Mouse (Mus musculus) ES-E14 (cell line): ENCODE measurements around the gene 2700049A03Rik.

Source experiments
- CHD2 ChIP-seq: IDR thresholded peaks from 2 replicates; pipeline ENCODE4 v1.6.1; 2014; ENCODE audit warnings: mild to moderate bottlenecking, low read depth, low read length, inconsistent platforms
- HCFC1 ChIP-seq: IDR thresholded peaks from 2 replicates; pipeline ENCODE4 v1.6.1; 2012; ENCODE audit warnings: low read length, inconsistent platforms, borderline replicate concordance; ENCODE audit not compliant: insufficient read depth
- MAFK ChIP-seq: IDR thresholded peaks from 2 replicates; pipeline ENCODE4 v1.6.1; 2014; ENCODE audit warnings: mild to moderate bottlenecking, low read depth, low read length, inconsistent platforms; ENCODE audit not compliant: insufficient read depth
- ZC3H11A ChIP-seq: IDR thresholded peaks from 2 replicates; pipeline ENCODE4 v1.6.1; 2012; ENCODE audit warnings: low read depth, mild to moderate bottlenecking, inconsistent platforms, low read length, borderline replicate concordance
- ZNF384 ChIP-seq: IDR thresholded peaks from 2 replicates; pipeline ENCODE4 v1.6.1; 2012; ENCODE audit warnings: low read depth, low read length, inconsistent platforms

DNA sequence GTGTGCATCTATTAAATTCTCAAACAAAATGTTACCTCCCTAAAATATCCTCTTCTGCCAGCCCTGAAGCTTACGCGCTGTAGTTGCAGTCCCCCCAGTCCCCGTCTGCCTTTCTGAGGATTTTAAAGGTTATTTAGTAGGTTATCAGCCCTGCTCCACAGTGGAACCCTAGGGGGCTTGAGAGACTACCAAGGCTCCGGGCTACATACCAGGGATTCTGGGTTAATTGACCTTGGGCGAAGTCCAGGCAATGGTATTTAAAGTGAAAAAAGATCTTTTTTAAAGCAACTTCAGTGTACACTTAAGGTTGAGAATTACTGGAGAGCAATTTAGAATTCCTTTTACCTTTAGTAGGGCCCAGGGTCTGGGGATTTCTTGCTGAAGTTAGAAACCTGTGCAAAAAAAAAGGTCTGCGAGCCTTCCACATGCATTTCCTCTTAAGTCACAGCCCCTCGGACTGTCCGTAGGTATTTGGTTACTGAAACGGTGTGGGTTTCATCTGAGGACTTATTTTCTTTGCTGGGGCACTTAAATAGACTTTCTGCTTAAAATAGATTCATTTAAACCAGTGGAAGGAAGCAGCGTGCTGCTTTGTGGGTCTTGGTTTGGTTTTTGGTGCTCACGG, 108.2 kb downstream of the 2700049A03Rik start:
- TF ChIP-seq CHD2 (no peak), MAFK (no peak), HCFC1 (no peak), ZNF384 (no peak), ZC3H11A (no peak)
